Mouse (Mus musculus) embryonic facial prominence, embryonic 12.5 days (tissue): ENCODE data around the gene Klhl5. TPM values are rescaled to one million over a fixed set of nuclear protein-coding genes. Genes with fewer than 3 reads are reported as not detected.

Source experiments
- ATAC-seq: fragments of 200-750 bp; cut with Nextera tagmentation; 2 replicates; pipeline ENCODE4 v1.8.0; 2017; ENCODE audit not compliant: insufficient number of reproducible peaks, insufficient read depth, low FRiP score, low TSS enrichment
- H3K27ac ChIP-seq: fragments of 300-500 bp; sonication (generic); 2 replicates; pipeline ENCODE4 v1.5.1; 2016; ENCODE audit warnings: mild to moderate bottlenecking
- H3K27me3 ChIP-seq: fragments of 300-500 bp; sonication (generic); 2 replicates; pipeline ENCODE4 v1.6.1; 2016; ENCODE audit warnings: mild to moderate bottlenecking, moderate library complexity
- H3K36me3 ChIP-seq: fragments of 300-500 bp; sonication (generic); 2 replicates; pipeline ENCODE4 v1.6.1; 2016; ENCODE audit warnings: mild to moderate bottlenecking
- H3K4me1 ChIP-seq: fragments of 300-500 bp; sonication (generic); 2 replicates; pipeline ENCODE4 v1.6.1; 2016
- H3K4me2 ChIP-seq: fragments of 300-500 bp; sonication (generic); replicated peaks from 2 replicates; pipeline ENCODE4 v1.6.1; 2016; ENCODE audit warnings: mild to moderate bottlenecking, moderate library complexity
- H3K4me3 ChIP-seq: fragments of 300-500 bp; sonication (generic); 2 replicates; pipeline ENCODE4 v1.5.1; 2016; ENCODE audit warnings: mild to moderate bottlenecking
- H3K9ac ChIP-seq: fragments of 300-500 bp; sonication (generic); 2 replicates; pipeline ENCODE4 v1.6.1; 2016; ENCODE audit warnings: mild to moderate bottlenecking, moderate library complexity
- H3K9me3 ChIP-seq: fragments of 300-500 bp; sonication (generic); 2 replicates; pipeline ENCODE4 v1.6.1; 2016; ENCODE audit warnings: mild to moderate bottlenecking, moderate library complexity
- WGBS: fragments of 180-500 bp; shearing (Covaris S2); methylation state at CpG from one replicate; pipeline ENCODE4 v1.1.7; 2016; 5-methylcytosine and 5-hydroxymethylcytosine counted together
- polyA plus RNA-seq: library from polyadenylated mRNA; unstranded; fragments of >200 nt; fragmentation: Nextera tagmentation; extraction: Ambion mirVana; gene quantifications from 2 replicates; pipeline ENCODE4 v1.2.1, GENCODE M21; 2016

The Klhl5 gene
- polyA plus RNA-seq, 1 experiment from 2014 or later: 24.0 TPM

DNA sequence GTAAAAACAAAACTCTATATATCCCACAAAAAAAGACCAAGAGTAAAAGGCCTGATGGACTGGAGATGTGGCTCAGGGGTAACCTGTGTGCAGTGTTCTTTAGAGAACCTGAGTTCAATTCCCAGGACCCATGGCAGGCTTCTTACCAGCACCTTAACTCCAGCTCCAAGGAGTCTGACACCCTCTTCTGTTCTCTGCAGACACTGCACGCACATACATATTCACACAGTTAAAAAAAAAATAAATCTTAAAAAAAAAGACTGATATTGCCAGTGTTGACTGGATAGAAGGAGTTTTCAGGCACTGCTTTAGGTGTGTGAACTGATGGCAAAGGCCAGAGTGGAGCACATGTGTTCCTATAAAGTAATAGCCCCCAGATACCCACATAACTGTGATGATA is 18.8 kb downstream of the Klhl5 start:
- H3K9ac ChIP-seq: no peak overlapping the region
- H3K4me3 ChIP-seq: no peak overlapping the region
- no peaks in the 10 kb centered on the region for H3K9me3 ChIP-seq
- H3K36me3 ChIP-seq: no peaks in the 10 kb centered on the region
- H3K27ac ChIP-seq: no peak overlapping the region
- H3K4me1 ChIP-seq: no peaks in the 10 kb centered on the region
- WGBS: 91% methylated on average over 1 of the region's 1 CpGs
- H3K27me3 ChIP-seq: no peaks in the 10 kb centered on the region
- no peak overlapping the region for H3K4me2 ChIP-seq
- ATAC-seq: no peak

DNA sequence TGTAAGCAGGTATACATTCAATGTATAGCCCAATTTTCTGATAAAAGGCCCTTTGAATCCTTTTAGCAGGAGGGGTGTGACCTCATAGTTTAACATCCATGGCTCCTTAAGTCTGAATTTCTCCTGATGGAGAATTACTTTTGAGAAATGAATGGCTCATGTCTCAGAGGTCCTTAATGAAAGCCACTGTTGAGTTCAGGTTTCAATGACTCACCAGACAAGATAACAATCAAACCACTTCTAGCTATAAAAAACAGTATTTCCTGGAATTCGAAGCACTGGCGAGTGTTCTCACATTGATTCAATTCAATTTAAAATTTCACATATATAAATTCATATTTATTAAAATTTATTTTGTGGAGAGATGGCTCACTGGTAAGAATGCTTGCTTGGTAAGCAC is 21.1 kb downstream of the Klhl5 start:
- H3K9me3 ChIP-seq: no peaks in the 10 kb centered on the region
- no peak overlapping the region for H3K27ac ChIP-seq
- H3K9ac ChIP-seq: no peak overlapping the region
- no peaks in the 10 kb centered on the region for H3K27me3 ChIP-seq
- no peaks in the 10 kb centered on the region for H3K4me1 ChIP-seq
- ATAC-seq: no peak
- 66% methylated on average over 2 of the region's 2 CpGs for WGBS
- no peak overlapping the region for H3K4me2 ChIP-seq
- H3K36me3 ChIP-seq: no peaks in the 10 kb centered on the region
- no peak overlapping the region for H3K4me3 ChIP-seq

DNA sequence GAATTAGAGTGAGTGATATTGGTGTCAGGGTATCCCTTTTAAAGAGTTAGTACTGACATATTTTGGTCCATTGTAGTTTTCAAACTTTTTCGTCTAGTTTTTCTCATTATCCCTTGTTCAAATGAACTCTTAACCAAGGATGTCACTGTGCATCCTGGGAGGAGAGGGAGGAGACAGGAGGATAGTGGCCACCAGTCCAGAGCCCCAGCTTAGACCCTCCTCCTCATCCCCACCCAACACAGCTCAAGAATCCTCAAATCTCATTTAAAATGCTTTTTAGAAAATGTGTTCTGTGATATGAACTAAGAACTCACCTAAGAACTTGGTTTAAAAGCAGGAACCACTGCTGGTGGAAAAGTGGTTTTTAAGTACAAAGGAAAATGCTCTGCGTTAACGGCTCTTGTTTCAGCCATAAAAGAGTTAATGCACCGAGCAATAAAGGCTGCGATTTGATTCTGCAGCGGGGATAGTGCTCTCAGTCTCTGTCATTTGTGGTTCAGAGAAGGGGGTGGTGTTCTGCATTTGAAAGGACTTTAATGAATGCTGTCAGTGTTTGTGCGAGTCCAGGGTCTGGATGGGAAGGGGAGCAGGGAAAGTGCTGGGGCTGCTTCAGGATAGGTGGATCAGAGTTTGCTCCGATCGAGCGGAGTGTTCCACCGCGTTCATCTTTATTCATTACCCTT is 23.3 kb downstream of the Klhl5 start:
- ATAC-seq: peak; percentile 68; the same call in 1 of the 2 replicates
- H3K4me1 ChIP-seq: no peaks in the 10 kb centered on the region
- no peaks in the 10 kb centered on the region for H3K36me3 ChIP-seq
- no peaks in the 10 kb centered on the region for H3K9me3 ChIP-seq
- WGBS: 2% methylated on average over 12 of the region's 12 CpGs
- H3K27me3 ChIP-seq: no peaks in the 10 kb centered on the region
- H3K9ac ChIP-seq: peak overlapping the region; percentile 7; the same call in 1 of the 2 replicates
- peak overlapping the region; percentile 41 for H3K4me3 ChIP-seq
- peak overlapping the region; percentile 67 for H3K4me2 ChIP-seq
- H3K27ac ChIP-seq: no peak overlapping the region

DNA sequence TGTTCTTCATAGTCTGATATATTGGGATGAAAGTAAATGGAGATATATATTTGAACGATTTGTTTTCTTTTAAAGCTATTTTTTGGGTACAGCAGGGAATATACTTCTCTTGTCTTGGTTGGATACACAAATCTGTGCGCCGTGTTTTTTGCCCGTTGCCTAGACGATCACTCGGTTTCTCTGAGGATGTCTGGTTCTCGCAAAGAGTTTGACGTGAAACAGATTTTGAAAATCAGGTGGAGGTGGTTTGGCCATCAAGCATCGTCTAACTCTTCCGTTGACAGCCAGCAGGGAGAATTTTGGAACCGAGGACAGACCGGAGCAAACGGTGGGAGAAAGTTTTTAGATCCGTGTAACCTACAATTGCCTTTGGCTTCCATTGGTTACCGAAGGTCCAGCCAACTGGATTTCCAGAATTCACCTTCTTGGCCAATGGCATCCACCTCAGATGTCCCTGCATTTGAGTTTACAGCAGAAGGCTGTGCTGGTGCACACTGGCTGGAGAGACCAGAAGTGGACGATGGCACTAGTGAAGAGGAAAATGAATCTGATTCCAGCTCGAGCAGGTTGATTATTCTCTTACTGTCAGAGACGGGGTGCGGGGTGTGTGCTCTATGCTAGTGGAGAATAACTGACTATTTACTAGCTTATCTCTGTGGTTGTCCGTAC is 24.0 kb downstream of the Klhl5 start:
- 14% methylated on average over 20 of the region's 20 CpGs for WGBS
- H3K9me3 ChIP-seq: no peaks in the 10 kb centered on the region
- H3K4me2 ChIP-seq: peak overlapping the region; percentile 67
- no peak overlapping the region for H3K27ac ChIP-seq
- H3K4me1 ChIP-seq: no peaks in the 10 kb centered on the region
- no peak for ATAC-seq
- no peaks in the 10 kb centered on the region for H3K27me3 ChIP-seq
- peak overlapping the region; percentile 41 for H3K4me3 ChIP-seq
- no peaks in the 10 kb centered on the region for H3K36me3 ChIP-seq
- peak overlapping the region; percentile 7 for H3K9ac ChIP-seq

DNA sequence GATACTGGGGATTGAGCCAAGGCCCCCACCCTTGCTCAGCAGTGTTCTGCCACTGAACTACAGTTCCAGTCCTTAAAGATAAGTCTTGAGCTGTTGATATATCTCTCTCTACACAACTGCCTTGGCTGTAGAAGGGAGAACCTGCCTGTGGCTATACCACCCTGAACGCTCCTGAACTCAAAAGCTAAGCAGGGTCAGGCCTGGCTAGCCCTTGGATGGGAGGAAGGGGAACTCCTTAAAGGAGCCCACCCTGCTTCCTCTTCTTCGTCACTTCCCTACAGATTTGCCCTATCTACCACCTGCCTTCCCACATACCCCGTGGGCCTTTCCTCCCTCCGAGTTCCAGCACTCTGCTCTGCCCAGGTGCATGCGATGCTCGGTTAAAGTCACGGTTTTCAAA is 28.8 kb downstream of the Klhl5 start:
- ATAC-seq: no peak
- Histone ChIP-seq H3K4me3 (no peak overlapping the region), H3K4me1 (no peaks in the 10 kb centered on the region), H3K4me2 (no peak overlapping the region), H3K27me3 (no peaks in the 10 kb centered on the region), H3K9me3 (no peaks in the 10 kb centered on the region), H3K27ac (no peak overlapping the region), H3K9ac (no peak overlapping the region), H3K36me3 (no peaks in the 10 kb centered on the region)
- 77% methylated on average over 7 of the region's 7 CpGs for WGBS

DNA sequence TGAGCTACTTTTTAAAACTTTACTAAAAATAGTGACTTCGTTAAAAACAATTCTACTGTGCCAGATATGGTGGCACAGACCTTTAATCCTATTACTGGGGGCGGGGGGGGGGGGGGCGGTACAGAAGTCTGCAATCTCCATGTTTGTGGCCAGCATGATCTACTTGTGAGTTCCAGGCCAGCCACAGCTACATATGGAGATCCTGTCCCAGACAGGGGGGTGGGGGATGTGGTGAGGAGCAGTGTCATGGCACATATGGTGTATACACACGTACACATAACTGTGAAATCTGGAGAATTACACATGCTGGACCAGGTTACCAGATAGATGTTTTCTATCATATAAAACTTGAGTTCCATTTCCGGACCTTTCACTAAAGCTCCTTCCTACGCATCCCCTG is 29.7 kb downstream of the Klhl5 start:
- ATAC-seq: no peak

DNA sequence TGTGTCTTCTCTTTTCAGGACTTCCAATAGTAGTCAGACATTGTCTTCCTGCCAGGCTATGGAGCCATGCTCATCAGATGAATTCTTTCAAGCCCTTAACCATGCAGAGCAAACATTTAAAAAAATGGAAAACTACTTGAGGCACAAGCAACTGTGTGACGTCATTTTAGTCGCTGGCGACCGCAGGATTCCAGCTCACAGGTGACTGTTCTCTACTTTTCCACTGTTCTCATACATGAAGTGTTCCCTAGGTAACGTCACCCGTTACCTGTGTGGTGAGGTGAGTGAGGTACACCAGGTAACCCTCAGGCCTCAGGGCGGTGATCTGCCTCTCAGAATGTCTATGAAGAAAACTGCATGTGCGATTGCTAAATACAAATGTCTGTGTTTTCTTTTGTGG is 33.9 kb downstream of the Klhl5 start:
- Histone ChIP-seq H3K36me3 (peaks cover 14% of the 10 kb centered on the region), H3K9me3 (no peaks in the 10 kb centered on the region), H3K27me3 (no peaks in the 10 kb centered on the region), H3K4me2 (no peak overlapping the region), H3K4me3 (no peak overlapping the region), H3K27ac (no peak overlapping the region), H3K4me1 (no peaks in the 10 kb centered on the region), H3K9ac (no peak overlapping the region)
- no peak for ATAC-seq
- WGBS: 91% methylated on average over 8 of the region's 8 CpGs

More for the DNA sequence above, 29.7 kb downstream of the Klhl5 start:
- Histone ChIP-seq H3K4me3 (no peak overlapping the region), H3K4me2 (no peak overlapping the region), H3K4me1 (no peaks in the 10 kb centered on the region), H3K36me3 (peaks cover 5% of the 10 kb centered on the region; the same call in 1 of the 2 replicates), H3K27ac (no peak overlapping the region), H3K9ac (no peak overlapping the region), H3K9me3 (no peaks in the 10 kb centered on the region), H3K27me3 (no peaks in the 10 kb centered on the region)
- 71% methylated on average over 6 of the region's 6 CpGs for WGBS

DNA sequence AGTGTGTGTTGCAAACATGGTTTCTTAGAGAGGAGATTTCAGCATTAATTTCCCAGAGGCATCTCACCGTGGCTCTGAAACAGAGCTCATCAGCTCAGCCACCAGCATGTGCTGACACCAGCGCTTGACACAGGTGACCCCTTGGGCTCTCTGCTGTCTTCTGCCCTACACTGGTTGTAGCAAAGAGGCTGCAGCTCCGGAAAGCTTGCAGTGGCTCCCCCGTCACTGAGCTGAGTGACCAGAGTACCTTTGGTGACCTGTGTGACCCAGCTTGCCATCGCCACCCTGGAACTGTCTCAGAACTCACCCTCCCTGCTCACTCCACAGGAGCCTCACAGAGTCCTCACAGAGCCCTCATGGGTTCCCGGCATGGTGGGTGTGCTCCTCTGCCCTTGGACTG is 34.9 kb downstream of the Klhl5 start:
- ATAC-seq: no peak
- H3K4me1 ChIP-seq: no peaks in the 10 kb centered on the region
- peaks cover 14% of the 10 kb centered on the region for H3K36me3 ChIP-seq
- H3K4me2 ChIP-seq: no peak overlapping the region
- 76% methylated on average over 6 of the region's 6 CpGs for WGBS
- no peak overlapping the region for H3K9ac ChIP-seq
- no peak overlapping the region for H3K4me3 ChIP-seq
- H3K9me3 ChIP-seq: no peaks in the 10 kb centered on the region
- no peak overlapping the region for H3K27ac ChIP-seq
- no peaks in the 10 kb centered on the region for H3K27me3 ChIP-seq

DNA sequence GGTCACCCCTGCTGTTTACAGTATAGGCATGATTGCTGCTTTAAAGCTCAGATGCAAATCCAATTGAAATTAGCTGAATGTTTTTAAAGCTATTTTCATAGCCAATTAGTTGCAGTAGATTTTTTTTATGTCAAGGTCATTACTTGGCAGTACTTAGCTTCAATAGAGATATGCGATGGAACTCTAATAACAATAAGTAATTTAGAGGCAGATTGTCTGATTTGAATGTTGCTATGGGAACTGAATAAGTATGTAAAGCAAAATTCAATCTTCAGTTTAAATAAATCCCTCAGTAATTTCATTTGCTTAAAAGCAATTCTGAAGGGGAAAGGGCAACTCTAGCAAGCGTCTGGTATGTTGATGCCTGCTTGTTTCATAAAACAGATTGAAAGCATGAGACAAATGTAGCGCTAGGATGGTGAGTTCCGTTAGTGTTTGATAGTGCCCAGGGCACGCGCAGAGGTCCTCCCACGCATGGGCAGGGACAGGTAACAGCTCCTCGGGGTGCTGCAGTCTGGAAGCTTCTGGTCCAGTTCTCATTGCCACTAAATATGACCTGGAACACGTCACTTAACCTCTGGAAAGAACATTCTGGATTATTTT is 38.3 kb downstream of the Klhl5 start:
- Histone ChIP-seq H3K27ac (no peak overlapping the region), H3K4me1 (no peaks in the 10 kb centered on the region), H3K36me3 (peaks cover 20% of the 10 kb centered on the region), H3K9me3 (no peaks in the 10 kb centered on the region), H3K4me3 (no peak overlapping the region), H3K27me3 (no peaks in the 10 kb centered on the region), H3K9ac (no peak overlapping the region), H3K4me2 (no peak overlapping the region)
- ATAC-seq: no peak
- WGBS: 85% methylated on average over 9 of the region's 9 CpGs

DNA sequence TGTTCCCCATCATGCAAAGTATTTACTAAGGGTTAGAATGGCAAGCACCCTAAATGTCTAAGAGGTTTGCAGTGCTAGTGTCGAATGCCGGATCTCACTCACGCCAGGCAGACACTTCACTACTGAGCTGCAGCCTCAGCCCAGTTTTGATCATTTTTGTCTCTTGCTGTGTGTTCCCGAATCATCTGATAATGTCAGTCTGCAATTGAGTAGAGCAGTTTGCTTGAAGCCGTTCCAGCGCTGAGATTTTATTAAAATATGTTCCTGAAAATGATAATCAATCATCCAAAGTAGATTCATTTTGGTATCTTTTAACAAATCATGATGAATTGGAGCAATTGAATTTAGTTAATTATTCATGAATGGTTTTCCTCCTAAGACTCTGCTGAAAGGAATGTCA is 39.4 kb downstream of the Klhl5 start:
- no peak overlapping the region for H3K4me2 ChIP-seq
- H3K27me3 ChIP-seq: no peaks in the 10 kb centered on the region
- peaks cover 15% of the 10 kb centered on the region for H3K36me3 ChIP-seq
- H3K4me3 ChIP-seq: no peak overlapping the region
- H3K9me3 ChIP-seq: no peaks in the 10 kb centered on the region
- WGBS: 89% methylated on average over 6 of the region's 6 CpGs
- no peak overlapping the region for H3K9ac ChIP-seq
- H3K4me1 ChIP-seq: no peaks in the 10 kb centered on the region
- no peak for ATAC-seq
- no peak overlapping the region for H3K27ac ChIP-seq

DNA sequence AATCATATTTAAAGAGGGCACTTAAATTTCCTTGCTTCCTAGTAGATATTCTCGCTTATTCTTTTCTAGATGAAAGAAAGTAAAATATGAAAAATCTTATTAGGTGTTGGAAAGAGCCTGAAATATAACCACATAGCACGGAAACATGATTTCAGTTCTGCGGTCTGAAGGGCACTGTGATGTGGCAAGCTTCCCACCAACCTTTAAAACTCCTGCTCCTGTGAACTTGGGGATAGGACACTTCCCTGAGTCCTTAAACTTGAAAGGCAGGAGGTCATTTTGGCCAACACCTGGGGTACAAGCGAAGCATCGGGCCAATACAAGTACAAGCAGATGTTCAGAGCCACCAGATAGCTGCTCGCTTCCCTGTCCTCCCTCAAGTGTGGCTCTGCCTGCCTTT is 42.4 kb downstream of the Klhl5 start:
- Histone ChIP-seq H3K27ac (no peak overlapping the region), H3K4me2 (no peak overlapping the region), H3K27me3 (no peaks in the 10 kb centered on the region), H3K36me3 (peaks cover 12% of the 10 kb centered on the region), H3K9me3 (no peaks in the 10 kb centered on the region), H3K4me3 (no peak overlapping the region), H3K9ac (no peak overlapping the region), H3K4me1 (no peaks in the 10 kb centered on the region)
- WGBS: 93% methylated on average over 6 of the region's 6 CpGs
- no peak for ATAC-seq

DNA sequence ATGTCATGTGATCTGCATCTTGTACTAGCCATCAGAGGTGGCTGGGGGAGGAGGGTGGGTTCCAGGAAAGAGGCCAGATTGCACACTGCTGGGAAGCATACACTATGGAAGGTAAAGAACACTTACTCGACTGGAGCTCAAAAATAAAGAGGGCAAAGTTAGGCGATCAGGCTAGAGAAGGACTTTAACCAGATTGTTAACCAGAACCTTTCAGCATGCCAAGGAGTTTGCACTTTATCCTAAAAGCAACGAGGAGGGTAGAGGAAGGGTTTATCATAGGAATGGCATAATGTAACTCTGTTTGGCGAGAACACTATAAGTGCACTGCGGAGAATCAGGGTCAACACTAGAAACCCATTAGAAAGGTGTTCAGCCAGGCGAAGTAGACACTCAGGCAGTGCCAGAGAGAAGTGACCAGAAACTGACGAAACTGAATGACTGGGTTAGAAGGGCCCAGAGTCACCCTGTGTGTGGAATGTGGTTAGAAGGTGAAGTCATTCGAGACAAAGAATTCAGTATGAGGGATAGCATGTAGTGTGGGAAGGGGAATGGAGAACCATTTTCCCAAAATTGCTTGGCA is 43.1 kb downstream of the Klhl5 start:
- Histone ChIP-seq H3K4me2 (no peak overlapping the region), H3K9ac (no peak overlapping the region), H3K9me3 (no peaks in the 10 kb centered on the region), H3K36me3 (peaks cover 6% of the 10 kb centered on the region; the same call in 1 of the 2 replicates), H3K4me3 (no peak overlapping the region), H3K27me3 (no peaks in the 10 kb centered on the region), H3K27ac (no peak overlapping the region), H3K4me1 (no peaks in the 10 kb centered on the region)
- no peak for ATAC-seq
- 86% methylated on average over 8 of the region's 8 CpGs for WGBS
